Mouse (Mus musculus): Measurements from ENCODE around the gene Csn2.

The Csn2 gene

GRCm38 (mm10) chr5:87699530-87699929 lies at the start of gene Csn2:
TSS of gene Csn2 (minus strand) at chr5:87699630.
- no peak for DNase-seq (ENCODE audit: low read depth, low spot score)

- no peak for DNase-seq (ENCODE audit: low read depth, low spot score)
These were observed 35.4 kb upstream of the Csn2 start for GRCm38 (mm10) chr5:87734821-87735220.

- no peak for DNase-seq (ENCODE audit: low read depth, low spot score)
These were observed 6.5 kb upstream of the Csn2 start for GRCm38 (mm10) chr5:87705891-87706290.

GRCm38 (mm10) chr5:87665908-87666307 lies 33.5 kb downstream of the Csn2 start, which contains the start of gene Csn1s1:
TSS of gene Csn1s1 (plus strand) at chr5:87666208.
- DNase-seq (ENCODE audit: low read depth, low spot score) = no peak

- DNase-seq (ENCODE audit: low read depth, low spot score) = peak; percentile 12
These were observed 56.6 kb downstream of the Csn2 start for GRCm38 (mm10) chr5:87642787-87643186.

Data from ES-CJ7 (cell line).